Mouse (Mus musculus): ENCODE measurements around the gene Eid2b. TPM values are rescaled to one million over a fixed set of nuclear protein-coding genes. Genes with fewer than 3 reads are reported as not detected.

The Eid2b gene
- total and polyA plus RNA-seq, 3 experiments = 1.6 to 3.8 (median 3.3) TPM

- TF ChIP-seq KAT2A (IDR thresholded peaks at IDR 0.05; ENCODE audit: insufficient replicate concordance, low read length) (peak; percentile 82; the same call in 1 of the 2 replicates), MEF2A (IDR thresholded peaks at IDR 0.05; ENCODE audit: borderline replicate concordance, low read depth, low read length) (peak; percentile 42; the same call in 1 of the 2 replicates), MAX (IDR thresholded peaks at IDR 0.05; ENCODE audit: low read length) (peak; percentile 65; the same call in 1 of the 2 replicates), PAX5 (IDR thresholded peaks at IDR 0.05; ENCODE audit: low read length) (no peak), UBTF (IDR thresholded peaks at IDR 0.05; ENCODE audit: low read depth, low read length) (no peak), POLR2AphosphoS2 (IDR thresholded peaks at IDR 0.05; ENCODE audit: low read depth, low read length) (peak; percentile 61; the same call in 1 of the 2 replicates), ZKSCAN1 (IDR thresholded peaks at IDR 0.05; ENCODE audit: borderline replicate concordance, low read depth, low read length) (no peak), NELFE (IDR thresholded peaks at IDR 0.05; ENCODE audit: low read depth, low read length) (peak; percentile 90), SIN3A (IDR thresholded peaks at IDR 0.05; ENCODE audit: low read length) (peak; percentile 95), NRF1 (IDR thresholded peaks at IDR 0.05; ENCODE audit: low read depth, low read length) (peak; percentile 68)
Measured at GRCm38 (mm10) chr7:28311926-28312543, 34.5 kb downstream of the Eid2b start, which contains the start of gene Timm50 (continued).

- no peaks in the 10 kb centered on the region for H3K27me3 ChIP-seq (replicated peaks)
- no peak overlapping the region for H3K4me3 ChIP-seq (replicated peaks in 1 of 3; ENCODE audit: low read depth in 2 of 3, low read length in 2 of 3, poor library complexity in 1 of 3)
- H3K4me1 ChIP-seq (ENCODE audit: control insufficient read depth in 1 of 2, insufficient read depth in 2 of 2) = peaks cover 0 to under 1% of the 10 kb centered on the region in 2 experiments; a peak in 1 of 4 replicates
- H3K36me3 ChIP-seq (replicated peaks in 1 of 2; ENCODE audit: control insufficient read depth in 1 of 2, insufficient read depth in 1 of 2, low read length in 1 of 2) = peaks cover 84 to 90% of the 10 kb centered on the region in 2 experiments
- dilution Hi-C loops (cut with MboI; ENCODE audit: extremely low pct_ligation_motif_present, extremely low pct_unique_long_range_greater_than_20kb, low sequenced_read_pairs) = no loop called here
- H3K9me3 ChIP-seq (replicated peaks; ENCODE audit: low read length) = no peaks in the 10 kb centered on the region
- in situ Hi-C loops (cut with MboI; ENCODE audit: low pct_ligation_motif_present, low pct_unique_long_range_greater_than_20kb, low sequenced_read_pairs) = no loop called here
- DNase-seq (ENCODE audit: extremely low read depth) = no peak
- H3K4me2 ChIP-seq (ENCODE audit: insufficient read depth, low read depth, poor library complexity, severe bottlenecking) = no peak overlapping the region
- H3K79me2 ChIP-seq (replicated peaks; ENCODE audit: control insufficient read depth, extremely low read depth, insufficient read depth, poor library complexity, severe bottlenecking) = no peaks in the 10 kb centered on the region
- no peak for TF ChIP-seq MXI1 (IDR thresholded peaks at IDR 0.05; ENCODE audit: low read depth, low read length)
- TF ChIP-seq ETS1 (conservative IDR thresholded peaks at IDR 0.05; ENCODE audit: low read depth, low read length) = no peak
- no peak for TF ChIP-seq SIN3A (IDR thresholded peaks at IDR 0.05; ENCODE audit: low read length)
- TF ChIP-seq TCF12 (IDR thresholded peaks at IDR 0.05; ENCODE audit: low read depth, low read length) = no peak
- TF ChIP-seq E2F4 (IDR thresholded peaks at IDR 0.05; ENCODE audit: insufficient replicate concordance, low read depth, low read length) = no peak
- TF ChIP-seq KAT2A (IDR thresholded peaks at IDR 0.05; ENCODE audit: insufficient replicate concordance, low read length) = no peak
- no peak for TF ChIP-seq NELFE (IDR thresholded peaks at IDR 0.05; ENCODE audit: low read depth, low read length)
- no peak for TF ChIP-seq EP300 (IDR thresholded peaks at IDR 0.05; ENCODE audit: low read length)
- no peak for TF ChIP-seq CHD2 (IDR thresholded peaks at IDR 0.05; ENCODE audit: low read length)
- no peak for TF ChIP-seq JUND (conservative IDR thresholded peaks at IDR 0.05; ENCODE audit: low read depth, low read length)
- TF ChIP-seq POLR2A (IDR thresholded peaks at IDR 0.05; ENCODE audit: low read depth, low read length) = no peak
- no peak for TF ChIP-seq TBP (conservative IDR thresholded peaks at IDR 0.05; ENCODE audit: low read depth, low read length)
- TF ChIP-seq USF1 (IDR thresholded peaks at IDR 0.05; ENCODE audit: low read depth, low read length) = no peak
- no peak for TF ChIP-seq NRF1 (IDR thresholded peaks at IDR 0.05; ENCODE audit: low read depth, low read length)
- no peak overlapping the region for H3K9ac ChIP-seq (ENCODE audit: insufficient read depth, low read depth)
- no peak overlapping the region for H3K27ac ChIP-seq (ENCODE audit: insufficient read depth, low read depth)
Measured at GRCm38 (mm10) chr7:28318036-28318435, 40.5 kb downstream of the Eid2b start.

Data from CH12.LX (cell line).